ENCODE assay signal across 8 mouse cellular contexts in the genomic region with DNA sequence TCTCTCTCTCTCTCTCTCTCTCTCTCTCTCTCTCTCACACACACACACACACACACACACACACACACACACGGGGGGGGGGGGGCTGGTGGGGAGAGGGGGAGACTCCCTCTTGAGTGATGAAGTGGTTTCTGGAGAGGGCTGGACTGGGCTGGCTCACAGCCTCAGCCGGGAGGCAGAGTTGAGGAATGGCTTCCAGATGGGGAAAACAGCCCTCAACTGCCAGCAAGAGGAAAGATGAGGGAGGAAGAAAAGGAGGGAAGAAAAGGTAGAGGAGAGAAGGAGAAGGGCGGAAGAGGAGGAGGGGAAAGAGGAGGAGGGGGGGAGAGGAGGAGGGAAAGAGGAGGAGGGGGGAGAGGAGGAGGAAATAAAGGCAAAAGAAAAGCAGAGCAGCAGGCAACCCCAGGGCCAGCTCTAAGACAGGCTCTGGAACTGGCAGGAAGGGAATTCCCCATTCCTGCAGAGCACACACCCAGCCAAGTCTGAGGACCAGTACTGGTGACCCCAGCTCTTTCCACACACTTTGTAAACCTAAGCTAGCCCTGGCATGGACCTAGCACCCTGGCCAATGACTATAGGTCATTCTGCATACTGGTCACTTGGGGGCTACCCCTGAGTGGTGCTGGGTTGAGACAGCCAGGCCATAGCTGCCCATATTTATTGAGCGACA. TPM values are rescaled to one million over a fixed set of nuclear protein-coding genes. Genes with fewer than 3 reads are reported as not detected.
A peak's percentile ranks its signal among the peaks of the same experiment; 100 is the strongest.
DNase-seq lines count a peak whose midpoint lies in the region; ATAC-seq lines count a peak whose summit lies in the region.

No protein-coding gene starts in this region.

- H3K27me3 ChIP-seq in midbrain, embryonic 15.5 days (replicated peaks): no peaks in the 10 kb centered on the region
- H3K27me3 ChIP-seq in midbrain, embryonic 16.5 days (ENCODE audit: control insufficient read depth, insufficient read depth, low read depth, low read length): no peaks in the 10 kb centered on the region
- H3K27me3 ChIP-seq in liver, embryonic 13.5 days: no peaks in the 10 kb centered on the region
- H3K27me3 ChIP-seq in stomach, embryonic 16.5 days (ENCODE audit: control insufficient read depth, insufficient read depth, low read length): no peaks in the 10 kb centered on the region

- peaks cover 14% of the 10 kb centered on the region; the same call in 1 of the 2 replicates for H3K4me1 ChIP-seq in midbrain, embryonic 15.5 days
- H3K4me1 ChIP-seq in midbrain, embryonic 16.5 days (ENCODE audit: control insufficient read depth, insufficient read depth, low read length): 0 out of 2 replicates have a peak, but pooled peaks cover 2% of the 10 kb centered on the region
- peaks cover 82% of the 10 kb centered on the region for H3K4me1 ChIP-seq in liver, embryonic 13.5 days (replicated peaks)
- peaks cover 59% of the 10 kb centered on the region for H3K4me1 ChIP-seq in stomach, embryonic 16.5 days (ENCODE audit: control insufficient read depth, insufficient read depth, low read length)

- 65% methylated on average over 3 of the region's 4 CpGs for WGBS in midbrain, embryonic 15.5 days
- 59% methylated on average over 3 of the region's 4 CpGs for WGBS in midbrain, embryonic 16.5 days
- 64% methylated on average over 3 of the region's 4 CpGs for WGBS in liver, embryonic 13.5 days (ENCODE audit: insufficient replicate concordance)
- WGBS in stomach, embryonic 16.5 days: 26% methylated on average over 3 of the region's 4 CpGs

- DNase-seq in forelimb bud, embryonic 11.5 days (ENCODE audit: low read depth, low spot score): peak; percentile 87
- peak; percentile 58 for DNase-seq in hindlimb bud, embryonic 11.5 days (ENCODE audit: extremely low spot score, low read depth, low spot score)
- no peak for DNase-seq in liver, embryonic 13.5 days
- DNase-seq in cerebellum, adult 11 months: no peak

- no peak overlapping the region for H3K4me2 ChIP-seq in midbrain, embryonic 15.5 days
- no peak overlapping the region for H3K4me2 ChIP-seq in midbrain, embryonic 16.5 days (ENCODE audit: low read length)
- H3K4me2 ChIP-seq in liver, embryonic 13.5 days: peak overlapping the region; percentile 92
- H3K4me2 ChIP-seq in stomach, embryonic 16.5 days (ENCODE audit: low read depth, low read length): peak overlapping the region; percentile 31

- no peaks in the 10 kb centered on the region for H3K36me3 ChIP-seq in midbrain, embryonic 15.5 days (replicated peaks)
- no peaks in the 10 kb centered on the region for H3K36me3 ChIP-seq in midbrain, embryonic 16.5 days (ENCODE audit: control insufficient read depth, insufficient read depth, low read length)
- peaks cover 41% of the 10 kb centered on the region for H3K36me3 ChIP-seq in liver, embryonic 13.5 days
- no peaks in the 10 kb centered on the region for H3K36me3 ChIP-seq in stomach, embryonic 16.5 days (ENCODE audit: control insufficient read depth, insufficient read depth, low read length)

- ATAC-seq in midbrain, embryonic 15.5 days (replicated peaks): no peak
- ATAC-seq in midbrain, embryonic 16.5 days: no peak
- no peak for ATAC-seq in liver, embryonic 13.5 days (ENCODE audit: low read depth)
- peak; percentile 76 for ATAC-seq in stomach, embryonic 16.5 days (ENCODE audit: insufficient read depth, low FRiP score)
- no peak for ATAC-seq in monocyte, adult 5-6 weeks (replicated peaks; ENCODE audit: insufficient number of reproducible peaks, low FRiP score, low TSS enrichment, poor library complexity, severe bottlenecking)

- H3K4me3 ChIP-seq in midbrain, embryonic 15.5 days: no peak overlapping the region
- no peak overlapping the region for H3K4me3 ChIP-seq in midbrain, embryonic 16.5 days (ENCODE audit: low read depth, low read length)
- peak overlapping the region; percentile 74 for H3K4me3 ChIP-seq in liver, embryonic 13.5 days (replicated peaks)
- H3K4me3 ChIP-seq in stomach, embryonic 16.5 days (replicated peaks; ENCODE audit: low read length): no peak overlapping the region

- no peak overlapping the region for H3K9ac ChIP-seq in midbrain, embryonic 15.5 days
- H3K9ac ChIP-seq in midbrain, embryonic 16.5 days (ENCODE audit: low read depth, low read length): no peak overlapping the region
- H3K9ac ChIP-seq in liver, embryonic 13.5 days: peak overlapping the region; percentile 93
- H3K9ac ChIP-seq in stomach, embryonic 16.5 days (ENCODE audit: low read length): 0 out of 2 replicates have a peak overlapping the region, but pooled peaks have one; percentile 24

- no peaks in the 10 kb centered on the region for H3K9me3 ChIP-seq in midbrain, embryonic 15.5 days
- no peaks in the 10 kb centered on the region for H3K9me3 ChIP-seq in midbrain, embryonic 16.5 days (replicated peaks; ENCODE audit: control insufficient read depth, low read length, poor library complexity, severe bottlenecking)
- no peaks in the 10 kb centered on the region for H3K9me3 ChIP-seq in liver, embryonic 13.5 days (replicated peaks)
- H3K9me3 ChIP-seq in stomach, embryonic 16.5 days (replicated peaks; ENCODE audit: control insufficient read depth, low read length): no peaks in the 10 kb centered on the region

- peak overlapping the region; percentile 15; the same call in 1 of the 2 replicates for H3K27ac ChIP-seq in midbrain, embryonic 15.5 days
- no peak overlapping the region for H3K27ac ChIP-seq in midbrain, embryonic 16.5 days (ENCODE audit: low read length)
- peak overlapping the region; percentile 100 for H3K27ac ChIP-seq in liver, embryonic 13.5 days
- H3K27ac ChIP-seq in stomach, embryonic 16.5 days (ENCODE audit: low read length): peak overlapping the region; percentile 94

RNA-seq across cellular contexts. Expression of gene Tspan32, which starts 4.3 kb away (rescaled TPM):
- 0.66 and 0.97 TPM in 2 replicates for polyA plus RNA-seq in midbrain, embryonic 15.5 days (2015; fragmentation: Nextera tagmentation; extraction: Ambion mirVana)
- 0.30 and 0.48 TPM in 2 replicates for polyA plus RNA-seq in midbrain, embryonic 16.5 days (2015; fragmentation: Nextera tagmentation; extraction: Ambion mirVana)
- 89.4 and 99.6 TPM in 2 replicates for polyA plus RNA-seq in liver, embryonic 13.5 days (2015; fragmentation: Nextera tagmentation; extraction: Ambion mirVana)
- polyA plus RNA-seq in stomach, embryonic 16.5 days (2015; fragmentation: Nextera tagmentation; extraction: Ambion mirVana): 4.1 and 6.0 TPM in 2 replicates
- total RNA-seq in monocyte, adult 5-6 weeks (2017): 47.6 to 98.9 TPM (median 75.2 TPM) in 3 replicates

RNA-seq across cellular contexts. Expression of gene Ascl2, which starts 40.1 kb away (rescaled TPM):
- polyA plus RNA-seq in midbrain, embryonic 15.5 days (2015; fragmentation: Nextera tagmentation; extraction: Ambion mirVana): 0.20 and 0.58 TPM in 2 replicates
- 0.39 and 0.55 TPM in 2 replicates for polyA plus RNA-seq in midbrain, embryonic 16.5 days (2015; fragmentation: Nextera tagmentation; extraction: Ambion mirVana)
- 0.83 and 0.85 TPM in 2 replicates for polyA plus RNA-seq in liver, embryonic 13.5 days (2015; fragmentation: Nextera tagmentation; extraction: Ambion mirVana)
- 6.2 and 6.7 TPM in 2 replicates for polyA plus RNA-seq in stomach, embryonic 16.5 days (2015; fragmentation: Nextera tagmentation; extraction: Ambion mirVana)
- total RNA-seq in monocyte, adult 5-6 weeks (2017): 1.6 TPM in 1 of 3 replicates, not detected in the others

RNA-seq across cellular contexts. Expression of gene Cd81, which starts 43.4 kb away (rescaled TPM):
- polyA plus RNA-seq in midbrain, embryonic 15.5 days (2015; fragmentation: Nextera tagmentation; extraction: Ambion mirVana): 374 and 398 TPM in 2 replicates
- 364 and 411 TPM in 2 replicates for polyA plus RNA-seq in midbrain, embryonic 16.5 days (2015; fragmentation: Nextera tagmentation; extraction: Ambion mirVana)
- 130 and 131 TPM in 2 replicates for polyA plus RNA-seq in liver, embryonic 13.5 days (2015; fragmentation: Nextera tagmentation; extraction: Ambion mirVana)
- 638 and 686 TPM in 2 replicates for polyA plus RNA-seq in stomach, embryonic 16.5 days (2015; fragmentation: Nextera tagmentation; extraction: Ambion mirVana)
- 75.1 to 86.6 TPM (median 75.4 TPM) in 3 replicates for total RNA-seq in monocyte, adult 5-6 weeks (2017)

RNA-seq across cellular contexts. Expression of gene Tssc4, which starts 59.9 kb away (rescaled TPM):
- polyA plus RNA-seq in midbrain, embryonic 15.5 days (2015; fragmentation: Nextera tagmentation; extraction: Ambion mirVana): 103 and 114 TPM in 2 replicates
- 90.6 and 90.7 TPM in 2 replicates for polyA plus RNA-seq in midbrain, embryonic 16.5 days (2015; fragmentation: Nextera tagmentation; extraction: Ambion mirVana)
- polyA plus RNA-seq in liver, embryonic 13.5 days (2015; fragmentation: Nextera tagmentation; extraction: Ambion mirVana): 44.2 and 45.3 TPM in 2 replicates
- 75.8 and 84.7 TPM in 2 replicates for polyA plus RNA-seq in stomach, embryonic 16.5 days (2015; fragmentation: Nextera tagmentation; extraction: Ambion mirVana)
- 5.2 to 10.4 TPM (median 8.2 TPM) in 3 replicates for total RNA-seq in monocyte, adult 5-6 weeks (2017)

Comparison
In these comparisons a context has a peak if more than half of its experiments do, and no peak if none do; other contexts are left out.
1. H3K4me2 ChIP-seq: peak in liver, embryonic 13.5 days (single experiment) and stomach, embryonic 16.5 days (single experiment); none in midbrain, embryonic 15.5 days (single experiment) and midbrain, embryonic 16.5 days (single experiment).
2. H3K9ac ChIP-seq: peak in liver, embryonic 13.5 days (single experiment) and stomach, embryonic 16.5 days (single experiment); none in midbrain, embryonic 15.5 days (single experiment) and midbrain, embryonic 16.5 days (single experiment).
3. DNase-seq: peak in forelimb bud, embryonic 11.5 days (single experiment) and hindlimb bud, embryonic 11.5 days (single experiment); none in liver, embryonic 13.5 days (single experiment) and cerebellum, adult 11 months (single experiment).
4. RNA of gene Tspan32, which starts 4.3 kb away (polyA plus RNA-seq): 89.4 to 99.6 TPM in liver, embryonic 13.5 days; 4.1 to 6.0 TPM in stomach, embryonic 16.5 days, 0.66 to 0.97 TPM in midbrain, embryonic 15.5 days and 0.30 to 0.48 TPM in midbrain, embryonic 16.5 days; every median in the first group is over 10 times any median in the second.